ENCODE assay signal across 8 mouse cellular contexts in genomic region chr8:122709340-122710111, GRCm38 (mm10). TPM values are rescaled to one million over a fixed set of nuclear protein-coding genes. Genes with fewer than 3 reads are reported as not detected.
DNase-seq lines count a peak whose midpoint lies in the region; ATAC-seq lines count a peak whose summit lies in the region.

No protein-coding gene starts in this region.

- no peaks in the 10 kb centered on the region; the same call in none of the 2 replicates for H3K27me3 ChIP-seq in embryonic facial prominence, embryonic 14.5 days (replicated peaks; ENCODE audit: control insufficient read depth, insufficient read depth, low read length)
- no peaks in the 10 kb centered on the region for H3K27me3 ChIP-seq in splenic B cell, adult 2 months (ENCODE audit: control insufficient read depth, insufficient read depth, low read length, poor library complexity, severe bottlenecking)

- peak; percentile 25 to 31 for DNase-seq in B cell, adult 2 months
- DNase-seq in ES-CJ7 (ENCODE audit: low read depth, low spot score) = peak; percentile 56
- DNase-seq in embryonic facial prominence, embryonic 14.5 days (ENCODE audit: low spot score) = peak; percentile 31
- peak; percentile 81 for DNase-seq in layer of hippocampus, adult 9-11 months
- DNase-seq in splenic B cell, adult 2 months (ENCODE audit: low read depth, low spot score) = peak; percentile 55
- no peak for DNase-seq in natural killer cell, adult 2 months (ENCODE audit: low spot score in 2 of 2)
- DNase-seq in lung, postnatal 14 days = no peak
- no peak for DNase-seq in heart, postnatal 25 days (ENCODE audit: low spot score)

- intact Hi-C loops in heart, postnatal 25 days (cut with DNase I) = no loop called here

- H3K27ac ChIP-seq in embryonic facial prominence, embryonic 14.5 days (replicated peaks; ENCODE audit: low read depth, low read length) = no peak overlapping the region

- 0 out of 2 replicates have a peak, but pooled peaks cover 3% of the 10 kb centered on the region for H3K4me1 ChIP-seq in embryonic facial prominence, embryonic 14.5 days (ENCODE audit: control insufficient read depth, insufficient read depth, low read length)

- peak; percentile 71 for ATAC-seq in embryonic facial prominence, embryonic 14.5 days (ENCODE audit: low read depth)

- no peak overlapping the region for H3K4me2 ChIP-seq in embryonic facial prominence, embryonic 14.5 days (ENCODE audit: low read depth, low read length)

- no peaks in the 10 kb centered on the region for H3K36me3 ChIP-seq in embryonic facial prominence, embryonic 14.5 days (ENCODE audit: control insufficient read depth, insufficient read depth, low read length)
- H3K36me3 ChIP-seq in splenic B cell, adult 2 months (ENCODE audit: control insufficient read depth, insufficient read depth, low read length, poor library complexity, severe bottlenecking) = no peaks in the 10 kb centered on the region

- 38% methylated on average over 25 of the region's 26 CpGs for WGBS in embryonic facial prominence, embryonic 14.5 days

- H3K9ac ChIP-seq in embryonic facial prominence, embryonic 14.5 days (ENCODE audit: low read depth, low read length) = no peak overlapping the region

- H3K9me3 ChIP-seq in embryonic facial prominence, embryonic 14.5 days (ENCODE audit: control insufficient read depth, low read length) = no peaks in the 10 kb centered on the region

- H3K4me3 ChIP-seq in embryonic facial prominence, embryonic 14.5 days (ENCODE audit: low read depth, low read length) = no peak overlapping the region

RNA-seq across cellular contexts. Expression of gene Cbfa2t3, which starts 10.6 kb away (rescaled TPM):
- 7.2 and 8.1 TPM in 2 replicates for polyA plus RNA-seq in embryonic facial prominence, embryonic 14.5 days (2014; fragmentation: Nextera tagmentation; extraction: Ambion mirVana)
- 10 to 100 TPM; 18.5 to 25.3 TPM for total RNA-seq in heart, postnatal 25 days (2021)

Comparison
In these comparisons a context has a peak if more than half of its experiments do, and no peak if none do; other contexts are left out.
1. DNase-seq: peak in B cell, adult 2 months (2 of 2), ES-CJ7 (single experiment), embryonic facial prominence, embryonic 14.5 days (single experiment), layer of hippocampus, adult 9-11 months (single experiment) and splenic B cell, adult 2 months (single experiment); none in natural killer cell, adult 2 months (0 of 2), lung, postnatal 14 days (single experiment) and heart, postnatal 25 days (single experiment).